Mouse (Mus musculus) monocyte, adult 5-6 weeks (primary cell): Measurements from ENCODE around the gene Mrgprb8. TPM values are rescaled to one million over a fixed set of nuclear protein-coding genes. Genes with fewer than 3 reads are reported as not detected.
"Not testable (repeated sequence)": the region's sequence is repeated elsewhere in the genome, so short reads cannot be mapped to it uniquely, and the experiment has no call there.

ENCODE experiments used
- ATAC-seq: fragments of 153-309, 156-312 bp; replicated peaks from 2 replicates; pipeline ENCODE4 v1.8.0; 2017; ENCODE audit warnings: mild to moderate bottlenecking; ENCODE audit not compliant: low TSS enrichment, insufficient number of reproducible peaks, severe bottlenecking, poor library complexity, low FRiP score
- total RNA-seq: library from RNA; stranded (forward); fragments of 200-1000, 200-491, 200-594 nt; gene quantifications from 3 replicates; pipeline ENCODE4 v1.2.3, GENCODE M21; 2017

Gene Mrgprb8
- total RNA-seq = not detected in 3 replicates

DNA sequence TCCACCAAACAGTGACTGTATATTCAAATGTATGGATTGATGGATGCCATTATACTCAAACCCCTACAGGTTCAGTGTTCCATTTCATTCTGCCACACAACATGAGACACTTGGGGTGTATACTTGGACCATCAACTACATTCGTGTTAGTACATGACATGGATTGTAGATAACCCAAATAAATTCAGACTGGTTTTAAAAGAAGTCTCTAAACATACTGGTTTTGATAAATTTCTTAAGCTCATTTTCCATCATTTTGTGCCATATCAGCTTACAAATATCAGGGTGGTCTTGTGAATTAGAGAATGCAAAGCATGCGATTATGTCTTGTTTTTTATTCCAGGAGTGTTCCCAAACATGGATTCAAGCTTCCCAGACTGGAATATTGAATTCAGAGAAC, at the start of gene Mrgprb8:
Mrgprb8 (plus strand) TSS at position 301 of the 400 bp plus-strand sequence.
- no peak for ATAC-seq

DNA sequence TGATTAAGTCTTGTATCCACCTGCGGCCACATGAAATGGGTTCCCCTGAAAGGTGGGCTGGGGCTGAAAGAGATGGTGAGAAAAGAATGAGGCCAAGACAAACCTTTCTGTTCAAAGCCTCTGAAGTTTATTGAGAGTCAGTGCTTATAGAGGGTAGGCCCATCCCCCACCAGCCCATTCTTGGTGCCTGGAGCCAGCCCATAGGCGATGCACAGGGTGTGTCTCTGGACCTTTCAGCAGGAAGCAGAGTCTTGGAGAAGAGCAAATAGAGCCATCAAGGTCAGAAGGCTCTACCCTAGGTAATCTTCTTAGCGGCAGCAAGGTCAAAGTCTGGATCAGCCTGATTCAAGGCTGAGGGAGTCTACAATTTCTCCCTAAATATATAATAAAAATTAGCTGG, 47.6 kb downstream of the Mrgprb8 start:
- not testable (repeated sequence) for ATAC-seq

DNA sequence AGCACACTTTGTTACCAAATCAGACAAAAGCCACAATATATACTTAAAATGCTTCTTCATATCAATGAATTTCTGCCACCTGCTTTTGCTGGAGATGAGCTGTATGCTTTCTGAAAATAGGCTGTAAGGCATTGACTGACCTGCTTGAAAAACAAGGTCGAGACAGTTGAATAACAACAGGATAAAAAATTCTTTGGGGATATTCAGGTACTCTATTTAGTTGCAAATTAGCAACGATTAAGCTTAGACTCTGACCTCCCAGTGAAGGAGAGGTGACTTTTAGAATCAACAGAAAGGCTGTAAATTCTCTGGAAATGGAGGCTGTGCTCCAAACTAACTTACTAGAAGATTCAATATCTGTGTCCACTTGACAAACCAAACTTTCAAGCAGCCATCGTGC, 48.3 kb downstream of the Mrgprb8 start:
- no peak for ATAC-seq

Other genes with a start within 250 kb of the Mrgprb8 start
- gene Mrgprb5, start 219.5 kb upstream of the Mrgprb8 start, total RNA-seq = not detected in 3 replicates
- gene Mrgprb4, start 189.2 kb upstream of the Mrgprb8 start, total RNA-seq = not detected in 3 replicates
- not detected in 3 replicates for gene Mrgprb1, start 67.8 kb downstream of the Mrgprb8 start, total RNA-seq
- not detected in 3 replicates for gene Mrgprx2, start 110.8 kb downstream of the Mrgprb8 start, total RNA-seq
- not detected in 3 replicates for gene Mrgprb2, start 169.6 kb downstream of the Mrgprb8 start, total RNA-seq